Mouse (Mus musculus) lung, embryonic 14.5 days (tissue): ENCODE data around the gene Gm10642. TPM values are rescaled to one million over a fixed set of nuclear protein-coding genes. Genes with fewer than 3 reads are reported as not detected.

ENCODE experiments used
- ATAC-seq: fragments of 200-750 bp; cut with Nextera tagmentation; 2 replicates; pipeline ENCODE4 v1.8.0; 2017; ENCODE audit warnings: mild to moderate bottlenecking, moderate TSS enrichment, moderate library complexity; ENCODE audit not compliant: insufficient read depth
- DNase-seq: peaks from one replicate; pipeline ENCODE4 v3.0.0-alpha.2; 2015
- H3K27ac ChIP-seq: fragments of 300-500 bp; sonication (generic); 2 replicates; pipeline ENCODE4 v1.5.1; 2014; ENCODE audit warnings: low read depth, mild to moderate bottlenecking, moderate library complexity
- H3K27me3 ChIP-seq: fragments of 300-500 bp; sonication (generic); 2 replicates; pipeline ENCODE4 v1.6.1; 2014; ENCODE audit warnings: low read length, control low read depth; ENCODE audit not compliant: insufficient read depth
- H3K36me3 ChIP-seq: fragments of 300-500 bp; sonication (generic); 2 replicates; pipeline ENCODE4 v1.6.1; 2014; ENCODE audit warnings: control low read depth; ENCODE audit not compliant: insufficient read depth
- H3K4me1 ChIP-seq: fragments of 300-500 bp; sonication (generic); 2 replicates; pipeline ENCODE4 v1.6.1; 2014; ENCODE audit warnings: antibody characterized with exemption, control low read depth; ENCODE audit not compliant: insufficient read depth
- H3K4me2 ChIP-seq: fragments of 300-500 bp; sonication (generic); 2 replicates; pipeline ENCODE4 v1.6.1; 2014; ENCODE audit warnings: mild to moderate bottlenecking
- H3K4me3 ChIP-seq: fragments of 300-500 bp; sonication (generic); 2 replicates; pipeline ENCODE4 v1.5.1; 2014; ENCODE audit warnings: low read depth, low read length
- H3K9ac ChIP-seq: fragments of 300-500 bp; sonication (generic); 2 replicates; pipeline ENCODE4 v1.6.1; 2014
- H3K9me3 ChIP-seq: fragments of 300-500 bp; sonication (generic); 2 replicates; pipeline ENCODE4 v1.6.1; 2016; ENCODE audit warnings: low read depth, low read length, control low read depth
- CTCF ChIP-seq: IDR thresholded peaks from 2 replicates; pipeline ENCODE4 v1.5.1; 2016; ENCODE audit warnings: antibody characterized with exemption, low read depth
- WGBS: fragments of 180-500 bp; shearing (Covaris S2); extraction: QIAGEN DNeasy Blood & Tissue Kit; methylation state at CpG from one replicate; pipeline ENCODE4 v1.1.7; 2014; 5-methylcytosine and 5-hydroxymethylcytosine counted together
- polyA plus RNA-seq: library from polyadenylated mRNA; unstranded; fragments of >200 nt; fragmentation: Nextera tagmentation; extraction: Ambion mirVana; gene quantifications from 2 replicates; pipeline ENCODE4 v1.2.1, GENCODE M21; 2014

Gene Gm10642
- polyA plus RNA-seq, 1 experiment from 2014 or later = 0.45 TPM

GRCm38 (mm10) chr9:70652221-70652620, 3.8 kb upstream of the Gm10642 start:
- Histone ChIP-seq H3K4me1 (no peaks in the 10 kb centered on the region), H3K27me3 (no peaks in the 10 kb centered on the region), H3K4me3 (no peak overlapping the region), H3K9me3 (no peaks in the 10 kb centered on the region), H3K9ac (no peak overlapping the region), H3K4me2 (no peak overlapping the region), H3K36me3 (no peaks in the 10 kb centered on the region), H3K27ac (no peak overlapping the region)
- no peak for DNase-seq
- WGBS = 67% methylated on average over 2 of the region's 2 CpGs
- ATAC-seq = no peak
- no peak for TF ChIP-seq CTCF

GRCm38 (mm10) chr9:70653875-70654274, 2.2 kb upstream of the Gm10642 start:
- TF ChIP-seq CTCF = no peak
- no peak for ATAC-seq
- WGBS = 56% methylated on average over 2 of the region's 2 CpGs
- Histone ChIP-seq H3K4me2 (no peak overlapping the region), H3K9ac (no peak overlapping the region), H3K36me3 (no peaks in the 10 kb centered on the region), H3K27me3 (no peaks in the 10 kb centered on the region), H3K27ac (no peak overlapping the region), H3K9me3 (no peaks in the 10 kb centered on the region), H3K4me1 (no peaks in the 10 kb centered on the region), H3K4me3 (no peak overlapping the region)
- DNase-seq = no peak

GRCm38 (mm10) chr9:70654496-70654895, 1.6 kb upstream of the Gm10642 start:
- DNase-seq = no peak
- no peaks in the 10 kb centered on the region for H3K9me3 ChIP-seq
- H3K36me3 ChIP-seq = no peaks in the 10 kb centered on the region
- no peaks in the 10 kb centered on the region for H3K4me1 ChIP-seq
- 69% methylated on average over 4 of the region's 4 CpGs for WGBS
- no peak for TF ChIP-seq CTCF
- no peak overlapping the region for H3K9ac ChIP-seq
- H3K4me3 ChIP-seq = no peak overlapping the region
- H3K27me3 ChIP-seq = no peaks in the 10 kb centered on the region
- 0 out of 2 replicates have a peak overlapping the region, but pooled peaks have one; percentile 5 for H3K4me2 ChIP-seq
- ATAC-seq = no peak
- H3K27ac ChIP-seq = no peak overlapping the region

- DNase-seq = no peak
- no peak for TF ChIP-seq CTCF
- no peaks in the 10 kb centered on the region for H3K36me3 ChIP-seq
- H3K4me3 ChIP-seq = peak overlapping the region; percentile 85
- ATAC-seq = no peak
- H3K27me3 ChIP-seq = no peaks in the 10 kb centered on the region
- H3K27ac ChIP-seq = no peak overlapping the region
- H3K4me2 ChIP-seq = peak overlapping the region; percentile 84
- H3K9ac ChIP-seq = peak overlapping the region; percentile 74; the same call in 1 of the 2 replicates
- H3K9me3 ChIP-seq = no peaks in the 10 kb centered on the region
- H3K4me1 ChIP-seq = no peaks in the 10 kb centered on the region
- WGBS = 44% methylated on average over 2 of the region's 2 CpGs
Measured at GRCm38 (mm10) chr9:70655764-70656129, 304 bp upstream of the Gm10642 start.

GRCm38 (mm10) chr9:70657013-70657967, 1.2 kb downstream of the Gm10642 start, which contains the start of gene Mindy2:
TSS of gene Mindy2 (minus strand) at chr9:70657174.
- Histone ChIP-seq H3K4me3 (peak within 1 kb of the TSS; percentile 85), H3K27ac (peak within 1 kb of the TSS; percentile 95), H3K4me2 (peak within 1 kb of the TSS; percentile 84), H3K9me3 (no peaks in the 10 kb centered on the region), H3K9ac (peak within 1 kb of the TSS; percentile 74), H3K4me1 (no peaks in the 10 kb centered on the region), H3K27me3 (no peaks in the 10 kb centered on the region), H3K36me3 (no peaks in the 10 kb centered on the region)
- WGBS = 1% methylated on average over 66 of the region's 67 CpGs
- TF ChIP-seq CTCF = no peak
- ATAC-seq (peak; percentile 96), DNase-seq (peak; percentile 99)

GRCm38 (mm10) chr9:70658266-70658665, 2.2 kb downstream of the Gm10642 start:
- 61% methylated on average over 2 of the region's 2 CpGs for WGBS
- ATAC-seq (no peak), DNase-seq (no peak)
- Histone ChIP-seq H3K36me3 (no peaks in the 10 kb centered on the region), H3K4me3 (no peak overlapping the region), H3K4me1 (no peaks in the 10 kb centered on the region), H3K9me3 (no peaks in the 10 kb centered on the region), H3K27ac (no peak overlapping the region), H3K27me3 (no peaks in the 10 kb centered on the region), H3K4me2 (no peak overlapping the region; the same call in 1 of the 2 replicates), H3K9ac (no peak overlapping the region)
- TF ChIP-seq CTCF = no peak

GRCm38 (mm10) chr9:70664847-70665246, 8.8 kb downstream of the Gm10642 start:
- no peaks in the 10 kb centered on the region for H3K27me3 ChIP-seq
- ATAC-seq (no peak), DNase-seq (no peak)
- no peak overlapping the region for H3K27ac ChIP-seq
- H3K9me3 ChIP-seq = no peaks in the 10 kb centered on the region
- H3K9ac ChIP-seq = no peak overlapping the region
- H3K4me1 ChIP-seq = no peaks in the 10 kb centered on the region
- H3K4me2 ChIP-seq = no peak overlapping the region
- TF ChIP-seq CTCF = no peak
- no peak overlapping the region for H3K4me3 ChIP-seq
- no peaks in the 10 kb centered on the region for H3K36me3 ChIP-seq
- WGBS = 66% methylated on average over 4 of the region's 4 CpGs
